Mouse (Mus musculus): ENCODE measurements at regions not wholly inside any gene's neighbourhood (a gene's known extent, or its start where the extent isn't known, plus 50 kb on each side); places are given as distances from the start of the nearest gene placed in this dataset.

- Histone ChIP-seq H3K36me3 (ENCODE audit: control insufficient read depth) (no peaks in the 10 kb centered on the region), H3K4me3 (replicated peaks) (no peak overlapping the region), H3K4me1 (ENCODE audit: control insufficient read depth) (no peaks in the 10 kb centered on the region), H3K27me3 (ENCODE audit: control insufficient read depth) (no peaks in the 10 kb centered on the region), H3K9me3 (ENCODE audit: control insufficient read depth, low read length) (no peaks in the 10 kb centered on the region)
- no peak for TF ChIP-seq GATA1 (IDR thresholded peaks at IDR 0.05; ENCODE audit: low read length)
- TF ChIP-seq TAL1 (IDR thresholded peaks at IDR 0.05; ENCODE audit: low read length), result no peak
Measured at GRCm38 (mm10) chr14:60529646-60530347, 104.0 kb upstream of the Spata13 start.

- TF ChIP-seq GATA1 (IDR thresholded peaks at IDR 0.05; ENCODE audit: low read length) (no peak), TAL1 (IDR thresholded peaks at IDR 0.05; ENCODE audit: low read length) (no peak)
- Histone ChIP-seq H3K4me1 (ENCODE audit: control insufficient read depth) (no peaks in the 10 kb centered on the region), H3K36me3 (ENCODE audit: control insufficient read depth) (no peaks in the 10 kb centered on the region), H3K27me3 (ENCODE audit: control insufficient read depth) (no peaks in the 10 kb centered on the region), H3K9me3 (ENCODE audit: control insufficient read depth, low read length) (no peaks in the 10 kb centered on the region), H3K4me3 (replicated peaks) (no peak overlapping the region)
Measured at GRCm38 (mm10) chr14:60530348-60530711, 103.5 kb upstream of the Spata13 start.

GRCm38 (mm10) chr14:60530973-60531372, 102.8 kb upstream of the Spata13 start:
- no peaks in the 10 kb centered on the region for H3K4me1 ChIP-seq (ENCODE audit: control insufficient read depth)
- H3K27me3 ChIP-seq (ENCODE audit: control insufficient read depth), result no peaks in the 10 kb centered on the region
- H3K9me3 ChIP-seq (ENCODE audit: control insufficient read depth, low read length), result no peaks in the 10 kb centered on the region
- TF ChIP-seq GATA1 (IDR thresholded peaks at IDR 0.05; ENCODE audit: low read length) (no peak), TAL1 (IDR thresholded peaks at IDR 0.05; ENCODE audit: low read length) (no peak)
- no peak overlapping the region for H3K4me3 ChIP-seq (replicated peaks)
- no peaks in the 10 kb centered on the region for H3K36me3 ChIP-seq (ENCODE audit: control insufficient read depth)

- H3K4me3 ChIP-seq (replicated peaks), result no peak overlapping the region
- H3K27me3 ChIP-seq (ENCODE audit: control insufficient read depth), result no peaks in the 10 kb centered on the region
- H3K4me1 ChIP-seq (ENCODE audit: control insufficient read depth), result no peaks in the 10 kb centered on the region
- no peaks in the 10 kb centered on the region for H3K9me3 ChIP-seq (ENCODE audit: control insufficient read depth, low read length)
- H3K36me3 ChIP-seq (ENCODE audit: control insufficient read depth), result no peaks in the 10 kb centered on the region
- no peak for TF ChIP-seq TAL1 (IDR thresholded peaks at IDR 0.05; ENCODE audit: low read length)
- no peak for TF ChIP-seq GATA1 (IDR thresholded peaks at IDR 0.05; ENCODE audit: low read length)
Measured at GRCm38 (mm10) chr14:60531766-60532165, 102.0 kb upstream of the Spata13 start.

- H3K9me3 ChIP-seq (ENCODE audit: control insufficient read depth, low read length), result no peaks in the 10 kb centered on the region
- no peaks in the 10 kb centered on the region for H3K27me3 ChIP-seq (ENCODE audit: control insufficient read depth)
- H3K4me1 ChIP-seq (ENCODE audit: control insufficient read depth), result no peaks in the 10 kb centered on the region
- no peak overlapping the region for H3K4me3 ChIP-seq (replicated peaks)
- H3K36me3 ChIP-seq (ENCODE audit: control insufficient read depth), result no peaks in the 10 kb centered on the region
- TF ChIP-seq TAL1 (IDR thresholded peaks at IDR 0.05; ENCODE audit: low read length) (no peak), GATA1 (IDR thresholded peaks at IDR 0.05; ENCODE audit: low read length) (no peak)
Measured at GRCm38 (mm10) chr14:60533452-60534224, 100.2 kb upstream of the Spata13 start.

- H3K27me3 ChIP-seq (ENCODE audit: control insufficient read depth), result no peaks in the 10 kb centered on the region
- TF ChIP-seq TAL1 (IDR thresholded peaks at IDR 0.05; ENCODE audit: low read length) (no peak), GATA1 (IDR thresholded peaks at IDR 0.05; ENCODE audit: low read length) (no peak)
- H3K36me3 ChIP-seq (ENCODE audit: control insufficient read depth), result no peaks in the 10 kb centered on the region
- H3K4me1 ChIP-seq (ENCODE audit: control insufficient read depth), result no peaks in the 10 kb centered on the region
- H3K4me3 ChIP-seq (replicated peaks), result no peak overlapping the region
- no peaks in the 10 kb centered on the region for H3K9me3 ChIP-seq (ENCODE audit: control insufficient read depth, low read length)
Measured at GRCm38 (mm10) chr14:60539040-60539439, 94.8 kb upstream of the Spata13 start.

GRCm38 (mm10) chr14:60540111-60540510, 93.7 kb upstream of the Spata13 start:
- TF ChIP-seq GATA1 (IDR thresholded peaks at IDR 0.05; ENCODE audit: low read length), result no peak
- TF ChIP-seq TAL1 (IDR thresholded peaks at IDR 0.05; ENCODE audit: low read length), result no peak
- Histone ChIP-seq H3K27me3 (ENCODE audit: control insufficient read depth) (no peaks in the 10 kb centered on the region), H3K4me3 (replicated peaks) (no peak overlapping the region), H3K9me3 (ENCODE audit: control insufficient read depth, low read length) (no peaks in the 10 kb centered on the region), H3K36me3 (ENCODE audit: control insufficient read depth) (no peaks in the 10 kb centered on the region), H3K4me1 (ENCODE audit: control insufficient read depth) (no peaks in the 10 kb centered on the region)

- TF ChIP-seq TAL1 (IDR thresholded peaks at IDR 0.05; ENCODE audit: low read length), result no peak
- TF ChIP-seq GATA1 (IDR thresholded peaks at IDR 0.05; ENCODE audit: low read length), result no peak
- no peaks in the 10 kb centered on the region for H3K4me1 ChIP-seq (ENCODE audit: control insufficient read depth)
- no peaks in the 10 kb centered on the region for H3K36me3 ChIP-seq (ENCODE audit: control insufficient read depth)
- H3K4me3 ChIP-seq (replicated peaks), result no peak overlapping the region
- H3K27me3 ChIP-seq (ENCODE audit: control insufficient read depth), result no peaks in the 10 kb centered on the region
- H3K9me3 ChIP-seq (ENCODE audit: control insufficient read depth, low read length), result no peaks in the 10 kb centered on the region
Measured at GRCm38 (mm10) chr14:60541596-60541995, 92.2 kb upstream of the Spata13 start.

- Histone ChIP-seq H3K27me3 (ENCODE audit: control insufficient read depth) (no peaks in the 10 kb centered on the region), H3K9me3 (ENCODE audit: control insufficient read depth, low read length) (no peaks in the 10 kb centered on the region), H3K4me3 (replicated peaks) (no peak overlapping the region), H3K4me1 (ENCODE audit: control insufficient read depth) (no peaks in the 10 kb centered on the region), H3K36me3 (ENCODE audit: control insufficient read depth) (no peaks in the 10 kb centered on the region)
- TF ChIP-seq GATA1 (IDR thresholded peaks at IDR 0.05; ENCODE audit: low read length) (no peak), TAL1 (IDR thresholded peaks at IDR 0.05; ENCODE audit: low read length) (no peak)
Measured at GRCm38 (mm10) chr14:60544767-60545166, 89.0 kb upstream of the Spata13 start.

All from erythroblast, embryonic 14.5 days (primary cell).